Mouse (Mus musculus): ENCODE measurements around the gene Sugp2. TPM values are rescaled to one million over a fixed set of nuclear protein-coding genes. Genes with fewer than 3 reads are reported as not detected.

Gene Sugp2
- total RNA-seq, 1 experiment, result 45.5 TPM

- no peak overlapping the region for H3K27ac ChIP-seq (ENCODE audit: insufficient read depth, low read depth, low read length, poor library complexity, severe bottlenecking)
- DNase-seq (ENCODE audit: low read depth, low spot score), result no peak
- peaks cover 3 to 5% of the 10 kb centered on the region in 2 experiments; a peak in 1 of 4 replicates for H3K4me1 ChIP-seq (ENCODE audit: control insufficient read depth in 2 of 2, insufficient read depth in 2 of 2, low read length in 2 of 2, poor library complexity in 1 of 2)
- no peak overlapping the region for H3K4me3 ChIP-seq (ENCODE audit: insufficient read depth in 1 of 2, low read depth in 1 of 2, low read length in 2 of 2, poor library complexity in 1 of 2, severe bottlenecking in 1 of 2)
- TF ChIP-seq MAFK (IDR thresholded peaks at IDR 0.05; ENCODE audit: insufficient read depth, low read depth, low read length) (no peak), ZNF384 (IDR thresholded peaks at IDR 0.05; ENCODE audit: low read depth, low read length) (no peak), HCFC1 (IDR thresholded peaks at IDR 0.05; ENCODE audit: borderline replicate concordance, insufficient read depth, low read length) (no peak), ZC3H11A (IDR thresholded peaks at IDR 0.05; ENCODE audit: borderline replicate concordance, low read depth, low read length) (no peak), CHD2 (IDR thresholded peaks at IDR 0.05; ENCODE audit: low read depth, low read length) (no peak)
- peaks cover 5% of the 10 kb centered on the region; the same call in 1 of the 2 replicates for H3K36me3 ChIP-seq (ENCODE audit: control insufficient read depth, insufficient read depth, low read length, poor library complexity, severe bottlenecking)
- in situ Hi-C loops (cut with MboI; ENCODE audit: low sequenced_read_pairs in 2 of 2, unreplicated experiment in 2 of 2), result no loop called here
- no peaks in the 10 kb centered on the region for H3K9me3 ChIP-seq (ENCODE audit: control insufficient read depth, insufficient read depth, low read depth, low read length)
- H3K9ac ChIP-seq (ENCODE audit: insufficient read depth, low read depth, low read length, poor library complexity, severe bottlenecking), result no peak overlapping the region
Measured at GRCm38 (mm10) chr8:70216566-70216965, 17.5 kb upstream of the Sugp2 start.

DNA sequence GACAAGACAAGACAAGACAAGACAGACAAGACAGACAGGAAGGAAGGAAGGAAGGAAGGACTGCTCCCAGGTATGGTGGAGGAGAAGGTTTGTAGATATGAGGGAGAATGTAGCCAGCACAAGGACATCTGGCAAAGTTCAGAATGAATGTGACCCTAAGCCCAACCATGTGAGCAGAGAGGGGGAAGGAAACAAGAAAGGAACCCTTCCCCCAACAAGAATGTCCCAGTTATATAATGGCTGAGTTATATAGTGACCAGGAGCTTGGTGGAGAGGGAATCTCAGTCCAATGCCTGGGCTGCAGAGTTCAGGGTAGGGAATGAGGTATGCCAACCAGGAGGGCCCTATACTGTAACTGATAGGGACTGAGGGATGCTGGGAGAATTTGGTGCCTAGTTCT is 16.6 kb upstream of the Sugp2 start:
- no peak for DNase-seq (ENCODE audit: low read depth, low spot score)
- peaks cover 2 to 5% of the 10 kb centered on the region in 2 experiments; a peak in 1 of 4 replicates for H3K4me1 ChIP-seq (ENCODE audit: control insufficient read depth in 2 of 2, insufficient read depth in 2 of 2, low read length in 2 of 2, poor library complexity in 1 of 2)
- H3K27ac ChIP-seq (ENCODE audit: insufficient read depth, low read depth, low read length, poor library complexity, severe bottlenecking), result no peak overlapping the region
- in situ Hi-C loops (cut with MboI; ENCODE audit: low sequenced_read_pairs in 2 of 2, unreplicated experiment in 2 of 2), result no loop called here
- H3K9me3 ChIP-seq (ENCODE audit: control insufficient read depth, insufficient read depth, low read depth, low read length), result no peaks in the 10 kb centered on the region
- H3K36me3 ChIP-seq (ENCODE audit: control insufficient read depth, insufficient read depth, low read length, poor library complexity, severe bottlenecking), result peaks cover 12% of the 10 kb centered on the region; the same call in 1 of the 2 replicates
- TF ChIP-seq ZC3H11A (IDR thresholded peaks at IDR 0.05; ENCODE audit: borderline replicate concordance, low read depth, low read length), result no peak
- no peak for TF ChIP-seq CHD2 (IDR thresholded peaks at IDR 0.05; ENCODE audit: low read depth, low read length)
- no peak for TF ChIP-seq MAFK (IDR thresholded peaks at IDR 0.05; ENCODE audit: insufficient read depth, low read depth, low read length)
- no peak for TF ChIP-seq ZNF384 (IDR thresholded peaks at IDR 0.05; ENCODE audit: low read depth, low read length)
- TF ChIP-seq HCFC1 (IDR thresholded peaks at IDR 0.05; ENCODE audit: borderline replicate concordance, insufficient read depth, low read length), result no peak
- no peak overlapping the region for H3K4me3 ChIP-seq (ENCODE audit: insufficient read depth in 1 of 2, low read depth in 1 of 2, low read length in 2 of 2, poor library complexity in 1 of 2, severe bottlenecking in 1 of 2)
- H3K9ac ChIP-seq (ENCODE audit: insufficient read depth, low read depth, low read length, poor library complexity, severe bottlenecking), result no peak overlapping the region

GRCm38 (mm10) chr8:70219107-70219684 is 14.8 kb upstream of the Sugp2 start:
- no peak overlapping the region for H3K27ac ChIP-seq (ENCODE audit: insufficient read depth, low read depth, low read length, poor library complexity, severe bottlenecking)
- in situ Hi-C loops (cut with MboI; ENCODE audit: low sequenced_read_pairs in 2 of 2, unreplicated experiment in 2 of 2), result no loop called here

GRCm38 (mm10) chr8:70220236-70220840 is 13.7 kb upstream of the Sugp2 start:
- DNase-seq (ENCODE audit: low read depth, low spot score), result no peak
- no peak for TF ChIP-seq CHD2 (IDR thresholded peaks at IDR 0.05; ENCODE audit: low read depth, low read length)
- no peak for TF ChIP-seq HCFC1 (IDR thresholded peaks at IDR 0.05; ENCODE audit: borderline replicate concordance, insufficient read depth, low read length)
- TF ChIP-seq ZNF384 (IDR thresholded peaks at IDR 0.05; ENCODE audit: low read depth, low read length), result no peak
- no peak for TF ChIP-seq MAFK (IDR thresholded peaks at IDR 0.05; ENCODE audit: insufficient read depth, low read depth, low read length)
- no peak for TF ChIP-seq ZC3H11A (IDR thresholded peaks at IDR 0.05; ENCODE audit: borderline replicate concordance, low read depth, low read length)
- Histone ChIP-seq H3K4me3 (ENCODE audit: insufficient read depth in 1 of 2, low read depth in 1 of 2, low read length in 2 of 2, poor library complexity in 1 of 2, severe bottlenecking in 1 of 2) (no peak overlapping the region), H3K9ac (ENCODE audit: insufficient read depth, low read depth, low read length, poor library complexity, severe bottlenecking) (no peak overlapping the region), H3K9me3 (ENCODE audit: control insufficient read depth, insufficient read depth, low read depth, low read length) (no peaks in the 10 kb centered on the region), H3K4me1 (ENCODE audit: control insufficient read depth in 2 of 2, insufficient read depth in 2 of 2, low read length in 2 of 2, poor library complexity in 1 of 2) (peaks cover 0 to 5% of the 10 kb centered on the region in 2 experiments; a peak in 1 of 4 replicates), H3K27ac (ENCODE audit: insufficient read depth, low read depth, low read length, poor library complexity, severe bottlenecking) (no peak overlapping the region), H3K36me3 (ENCODE audit: control insufficient read depth, insufficient read depth, low read length, poor library complexity, severe bottlenecking) (peaks cover 21% of the 10 kb centered on the region; the same call in 1 of the 2 replicates)
- in situ Hi-C loops (cut with MboI; ENCODE audit: low sequenced_read_pairs in 2 of 2, unreplicated experiment in 2 of 2), result no loop called here

More at GRCm38 (mm10) chr8:70219107-70219684, 14.8 kb upstream of the Sugp2 start:
- peaks cover 15% of the 10 kb centered on the region; the same call in 1 of the 2 replicates for H3K36me3 ChIP-seq (ENCODE audit: control insufficient read depth, insufficient read depth, low read length, poor library complexity, severe bottlenecking)
- H3K4me1 ChIP-seq (ENCODE audit: control insufficient read depth in 2 of 2, insufficient read depth in 2 of 2, low read length in 2 of 2, poor library complexity in 1 of 2), result peaks cover 0 to 5% of the 10 kb centered on the region in 2 experiments; a peak in 1 of 4 replicates
- no peaks in the 10 kb centered on the region for H3K9me3 ChIP-seq (ENCODE audit: control insufficient read depth, insufficient read depth, low read depth, low read length)
- DNase-seq (ENCODE audit: low read depth, low spot score), result no peak
- no peak overlapping the region for H3K9ac ChIP-seq (ENCODE audit: insufficient read depth, low read depth, low read length, poor library complexity, severe bottlenecking)
- no peak for TF ChIP-seq MAFK (IDR thresholded peaks at IDR 0.05; ENCODE audit: insufficient read depth, low read depth, low read length)
- TF ChIP-seq ZNF384 (IDR thresholded peaks at IDR 0.05; ENCODE audit: low read depth, low read length), result no peak
- TF ChIP-seq ZC3H11A (IDR thresholded peaks at IDR 0.05; ENCODE audit: borderline replicate concordance, low read depth, low read length), result no peak
- TF ChIP-seq HCFC1 (IDR thresholded peaks at IDR 0.05; ENCODE audit: borderline replicate concordance, insufficient read depth, low read length), result no peak
- no peak for TF ChIP-seq CHD2 (IDR thresholded peaks at IDR 0.05; ENCODE audit: low read depth, low read length)
- no peak overlapping the region for H3K4me3 ChIP-seq (ENCODE audit: insufficient read depth in 1 of 2, low read depth in 1 of 2, low read length in 2 of 2, poor library complexity in 1 of 2, severe bottlenecking in 1 of 2)
